Mouse (Mus musculus) C2C12 (cell line): ENCODE results near the gene Zfy1.

Experiments used
- CTCF ChIP-seq: IDR thresholded peaks from one replicate; pipeline ENCODE4 v1.5.1; 2011; ENCODE audit not compliant: control insufficient read depth, insufficient read depth, insufficient read length
- FOSL1 ChIP-seq: IDR thresholded peaks from one replicate; pipeline ENCODE4 v1.8.0; 2011; ENCODE audit warnings: mild to moderate bottlenecking, low read length; ENCODE audit not compliant: poor library complexity, insufficient read depth, severe bottlenecking
- USF1 ChIP-seq: IDR thresholded peaks from one replicate; pipeline ENCODE4 v1.6.1; 2011; ENCODE audit warnings: low read depth, mild to moderate bottlenecking, control low read depth, moderate library complexity

- TF ChIP-seq CTCF (no peak), USF1 (no peak), FOSL1 (no peak)
Observed at GRCm38 (mm10) chrY:808991-809661, 11.9 kb upstream of the Zfy1 start.
